8 mouse cellular contexts compared by ENCODE assay signal in genomic region chr11:20691000-20691399, GRCm38 (mm10). TPM values are rescaled to one million over a fixed set of nuclear protein-coding genes. Genes with fewer than 3 reads are reported as not detected.
DNase-seq lines count a peak whose midpoint lies in the region; ATAC-seq and TF ChIP-seq lines count a peak whose summit lies in the region.

No protein-coding gene starts in this region.

- no peaks in the 10 kb centered on the region for H3K9me3 ChIP-seq in embryonic facial prominence, embryonic 14.5 days (ENCODE audit: control insufficient read depth, low read length)
- H3K9me3 ChIP-seq in heart, embryonic 12.5 days (replicated peaks): no peaks in the 10 kb centered on the region
- H3K9me3 ChIP-seq in kidney, postnatal 0 days (replicated peaks; ENCODE audit: low read length): no peaks in the 10 kb centered on the region
- H3K9me3 ChIP-seq in stomach, embryonic 15.5 days: no peaks in the 10 kb centered on the region

- WGBS in embryonic facial prominence, embryonic 14.5 days: 7% methylated on average over 4 of the region's 4 CpGs
- 4% methylated on average over 4 of the region's 4 CpGs for WGBS in heart, embryonic 12.5 days
- 4% methylated on average over 4 of the region's 4 CpGs for WGBS in kidney, postnatal 0 days
- 19% methylated on average over 4 of the region's 4 CpGs for WGBS in liver, adult 2 months
- 9% methylated on average over 4 of the region's 4 CpGs for WGBS in stomach, embryonic 15.5 days

- no peaks in the 10 kb centered on the region for H3K4me1 ChIP-seq in embryonic facial prominence, embryonic 14.5 days (ENCODE audit: control insufficient read depth, insufficient read depth, low read length)
- no peaks in the 10 kb centered on the region for H3K4me1 ChIP-seq in heart, embryonic 12.5 days (replicated peaks)
- no peaks in the 10 kb centered on the region for H3K4me1 ChIP-seq in kidney, postnatal 0 days (replicated peaks; ENCODE audit: insufficient read depth, low read length)
- no peaks in the 10 kb centered on the region for H3K4me1 ChIP-seq in liver, adult 2 months (ENCODE audit: control insufficient read depth, insufficient read depth, low read length)
- no peaks in the 10 kb centered on the region for H3K4me1 ChIP-seq in stomach, embryonic 15.5 days

- TF ChIP-seq POLR2A in liver, adult 2 months (IDR thresholded peaks at IDR 0.05; ENCODE audit: extremely low read depth, insufficient read depth, low read length): no peak

- H3K79me2 ChIP-seq in C2C12 (ENCODE audit: control insufficient read depth, insufficient read depth): no peaks in the 10 kb centered on the region
- H3K79me2 ChIP-seq in liver, adult 2 months (ENCODE audit: control insufficient read depth, insufficient read depth, low read length): no peaks in the 10 kb centered on the region

- H3K36me3 ChIP-seq in C2C12 (ENCODE audit: control insufficient read depth, insufficient read depth): peaks cover 53% of the 10 kb centered on the region
- H3K36me3 ChIP-seq in embryonic facial prominence, embryonic 14.5 days (ENCODE audit: control insufficient read depth, insufficient read depth, low read length): peaks cover 13% of the 10 kb centered on the region; the same call in 1 of the 2 replicates
- H3K36me3 ChIP-seq in heart, embryonic 12.5 days: peaks cover 6% of the 10 kb centered on the region; the same call in 1 of the 2 replicates
- 0 out of 2 replicates have a peak, but pooled peaks cover 7% of the 10 kb centered on the region for H3K36me3 ChIP-seq in kidney, postnatal 0 days (ENCODE audit: insufficient read depth, low read length)
- H3K36me3 ChIP-seq in liver, adult 2 months (ENCODE audit: control insufficient read depth, insufficient read depth, low read length): peaks cover 10% of the 10 kb centered on the region
- no peaks in the 10 kb centered on the region for H3K36me3 ChIP-seq in stomach, embryonic 15.5 days

- no peaks in the 10 kb centered on the region for H3K79me3 ChIP-seq in C2C12 (ENCODE audit: low read depth)

- no peak overlapping the region for H3K4me2 ChIP-seq in embryonic facial prominence, embryonic 14.5 days (ENCODE audit: low read depth, low read length)
- no peak overlapping the region for H3K4me2 ChIP-seq in heart, embryonic 12.5 days
- no peak overlapping the region for H3K4me2 ChIP-seq in kidney, postnatal 0 days (ENCODE audit: low read length)
- H3K4me2 ChIP-seq in stomach, embryonic 15.5 days: no peak overlapping the region

- peak; percentile 58 to 66 for DNase-seq in adrenal gland, postnatal 36 days
- DNase-seq in embryonic facial prominence, embryonic 14.5 days (ENCODE audit: low spot score): peak; percentile 87
- DNase-seq in kidney, postnatal 0 days (ENCODE audit: low spot score): peak; percentile 90
- DNase-seq in liver, adult 2 months (ENCODE audit: extremely low read depth, low read depth, low spot score): peak; percentile 43
- peak; percentile 76 for DNase-seq in neural tube, embryonic 10.5 days (ENCODE audit: extremely low spot score, low spot score)

- no peak overlapping the region for H3K9ac ChIP-seq in embryonic facial prominence, embryonic 14.5 days (ENCODE audit: low read depth, low read length)
- no peak overlapping the region for H3K9ac ChIP-seq in heart, embryonic 12.5 days
- H3K9ac ChIP-seq in kidney, postnatal 0 days (ENCODE audit: low read depth, low read length): no peak overlapping the region
- no peak overlapping the region for H3K9ac ChIP-seq in liver, adult 2 months (ENCODE audit: low read depth, low read length)
- H3K9ac ChIP-seq in stomach, embryonic 15.5 days: no peak overlapping the region

- H3K4me3 ChIP-seq in C2C12 (ENCODE audit: insufficient read depth, poor library complexity, severe bottlenecking): no peak overlapping the region
- no peak overlapping the region for H3K4me3 ChIP-seq in embryonic facial prominence, embryonic 14.5 days (ENCODE audit: low read depth, low read length)
- H3K4me3 ChIP-seq in heart, embryonic 12.5 days: no peak overlapping the region
- no peak overlapping the region for H3K4me3 ChIP-seq in kidney, postnatal 0 days (replicated peaks; ENCODE audit: low read depth, low read length)
- no peak overlapping the region for H3K4me3 ChIP-seq in liver, adult 2 months (ENCODE audit: insufficient read depth, low read depth, low read length)
- no peak overlapping the region for H3K4me3 ChIP-seq in stomach, embryonic 15.5 days (replicated peaks)

- H3K27ac ChIP-seq in embryonic facial prominence, embryonic 14.5 days (replicated peaks; ENCODE audit: low read depth, low read length): no peak overlapping the region
- H3K27ac ChIP-seq in heart, embryonic 12.5 days (ENCODE audit: poor library complexity, severe bottlenecking): no peak overlapping the region
- no peak overlapping the region for H3K27ac ChIP-seq in kidney, postnatal 0 days
- H3K27ac ChIP-seq in liver, adult 2 months (replicated peaks; ENCODE audit: insufficient read depth, low read depth, low read length): no peak overlapping the region
- H3K27ac ChIP-seq in stomach, embryonic 15.5 days: no peak overlapping the region

- ATAC-seq in embryonic facial prominence, embryonic 14.5 days (ENCODE audit: low read depth): peak; percentile 89
- 0 out of 2 replicates have a peak, but pooled peaks have one; percentile 48 for ATAC-seq in heart, embryonic 12.5 days (ENCODE audit: insufficient number of reproducible peaks, low FRiP score)
- no peak; the same call in 1 of the 2 replicates for ATAC-seq in kidney, postnatal 0 days (replicated peaks; ENCODE audit: low FRiP score, low read depth)
- peak; percentile 22; the same call in 1 of the 2 replicates for ATAC-seq in stomach, embryonic 15.5 days (ENCODE audit: insufficient read depth, low FRiP score, low read depth)

- H3K27me3 ChIP-seq in C2C12 (ENCODE audit: control insufficient read depth, insufficient read depth, insufficient read length): no peaks in the 10 kb centered on the region
- no peaks in the 10 kb centered on the region for H3K27me3 ChIP-seq in embryonic facial prominence, embryonic 14.5 days (replicated peaks; ENCODE audit: control insufficient read depth, insufficient read depth, low read length)
- no peaks in the 10 kb centered on the region for H3K27me3 ChIP-seq in heart, embryonic 12.5 days (replicated peaks)
- no peaks in the 10 kb centered on the region for H3K27me3 ChIP-seq in kidney, postnatal 0 days (ENCODE audit: insufficient read depth, low read length)
- no peaks in the 10 kb centered on the region for H3K27me3 ChIP-seq in liver, adult 2 months (ENCODE audit: control insufficient read depth, insufficient read depth, low read length)
- H3K27me3 ChIP-seq in stomach, embryonic 15.5 days (replicated peaks): no peaks in the 10 kb centered on the region

- TF ChIP-seq CTCF in C2C12 (IDR thresholded peaks at IDR 0.05; ENCODE audit: control insufficient read depth, insufficient read depth, insufficient read length): peak; percentile 75
- TF ChIP-seq CTCF in kidney, postnatal 0 days (IDR thresholded peaks at IDR 0.05; ENCODE audit: low read depth): peak; percentile 93
- TF ChIP-seq CTCF in liver, adult 2 months (IDR thresholded peaks at IDR 0.05; ENCODE audit: low read depth, low read length): peak; percentile 80

- no peak overlapping the region for H3ac ChIP-seq in C2C12 (ENCODE audit: control insufficient read depth, insufficient read length, low read depth)

TF ChIP-seq in C2C12, 6 proteins besides CTCF, POLR2A, EP300 and RAD21:
- no peak for TF ChIP-seq MAX (IDR thresholded peaks at IDR 0.05)
- no peak for TF ChIP-seq FOSL1 (IDR thresholded peaks at IDR 0.05; ENCODE audit: insufficient read depth, low read length, poor library complexity, severe bottlenecking)
- TF ChIP-seq CEBPB (IDR thresholded peaks at IDR 0.05; ENCODE audit: low read depth): no peak
- no peak for TF ChIP-seq MYOG (IDR thresholded peaks at IDR 0.05; ENCODE audit: control insufficient read depth, extremely low read depth, insufficient read length)
- no peak for TF ChIP-seq USF1 (IDR thresholded peaks at IDR 0.05; ENCODE audit: low read depth)
- TF ChIP-seq MYOD1 (IDR thresholded peaks at IDR 0.05; ENCODE audit: control insufficient read depth, insufficient read length, low read depth): no peak

RNA-seq across cellular contexts. Expression of gene Aftph, which starts 50.4 kb away (rescaled TPM):
- 5.4 TPM for polyA plus RNA-seq in C2C12 (2012; fragmentation: generic; extraction: Trizol)
- 10 to 100 TPM; 53.3 to 70.6 TPM for total RNA-seq in adrenal gland, postnatal 36 days (2021)
- 18.6 and 21.3 TPM in 2 replicates for polyA plus RNA-seq in embryonic facial prominence, embryonic 14.5 days (2014; fragmentation: Nextera tagmentation; extraction: Ambion mirVana)
- 12.4 and 12.9 TPM in 2 replicates for polyA plus RNA-seq in heart, embryonic 12.5 days (2016; fragmentation: Nextera tagmentation; extraction: Ambion mirVana)
- 25.1 and 25.4 TPM in 2 replicates for polyA plus RNA-seq in kidney, postnatal 0 days (2015; fragmentation: Nextera tagmentation; extraction: Ambion mirVana)
- 30.3 and 33.5 TPM in 2 replicates for total RNA-seq in liver, adult 2 months (2014; rRNA removed)
- 16.9 and 24.6 TPM in 2 replicates for polyA plus RNA-seq in liver, adult 2 months (2012; rRNA removed)
- 22.8 and 23.2 TPM in 2 replicates for polyA plus RNA-seq in stomach, embryonic 15.5 days (2015; fragmentation: Nextera tagmentation; extraction: Ambion mirVana)
